Mouse (Mus musculus) cortical plate, adult 2 months (tissue): Measurements from ENCODE around the gene Dhrs1.

Experiments
- CTCF ChIP-seq: fragments of 200-500 bp; IDR thresholded peaks from 2 replicates; pipeline ENCODE4 v1.5.1; 2011; ENCODE audit warnings: mild to moderate bottlenecking, control low read depth, low read length; ENCODE audit not compliant: insufficient read depth; ENCODE audit errors: extremely low read depth
- POLR2A ChIP-seq: fragments of 200-500 bp; IDR thresholded peaks from 2 replicates; pipeline ENCODE4 v1.6.1; 2011; ENCODE audit warnings: mild to moderate bottlenecking, low read length, control low read depth; ENCODE audit not compliant: insufficient read depth; ENCODE audit errors: extremely low read depth

- no peak for TF ChIP-seq POLR2A
- TF ChIP-seq CTCF = no peak
Observed at GRCm38 (mm10) chr14:55706051-55706600, 39.4 kb downstream of the Dhrs1 start.
